Mouse (Mus musculus) intestine, embryonic 14.5 days (tissue): ENCODE measurements around the gene Rpusd3. TPM values are rescaled to one million over a fixed set of nuclear protein-coding genes. Genes with fewer than 3 reads are reported as not detected.

ENCODE experiments used
- ATAC-seq: fragments of 200-750 bp; cut with Nextera tagmentation; replicated peaks from 2 replicates; pipeline ENCODE4 v1.8.0; 2017; ENCODE audit warnings: low read depth, moderate number of reproducible peaks, moderate TSS enrichment, moderate library complexity; ENCODE audit not compliant: low FRiP score, low TSS enrichment
- DNase-seq: peaks from one replicate; pipeline ENCODE4 v3.0.0-alpha.2; 2018; ENCODE audit warnings: low spot score
- H3K27ac ChIP-seq: fragments of 300-500 bp; sonication (generic); 2 replicates; pipeline ENCODE4 v1.5.1; 2014; ENCODE audit warnings: low read depth, mild to moderate bottlenecking, control low read depth
- H3K27me3 ChIP-seq: fragments of 300-500 bp; sonication (generic); replicated peaks from 2 replicates; pipeline ENCODE4 v1.6.1; 2014; ENCODE audit warnings: low read length, control low read depth; ENCODE audit not compliant: control insufficient read depth, insufficient read depth
- H3K36me3 ChIP-seq: fragments of 300-500 bp; sonication (generic); 2 replicates; pipeline ENCODE4 v1.6.1; 2014; ENCODE audit warnings: low read length, control low read depth; ENCODE audit not compliant: control insufficient read depth, insufficient read depth
- H3K4me1 ChIP-seq: fragments of 300-500 bp; sonication (generic); replicated peaks from 2 replicates; pipeline ENCODE4 v1.6.1; 2014; ENCODE audit warnings: low read length, control low read depth, mixed read lengths; ENCODE audit not compliant: control insufficient read depth, insufficient read depth
- H3K4me2 ChIP-seq: fragments of 300-500 bp; sonication (generic); 2 replicates; pipeline ENCODE4 v1.6.1; 2014; ENCODE audit warnings: low read length
- H3K4me3 ChIP-seq: fragments of 300-500 bp; sonication (generic); 2 replicates; pipeline ENCODE4 v1.5.1; 2014; ENCODE audit warnings: low read depth, low read length, control low read depth, mixed read lengths
- H3K9ac ChIP-seq: fragments of 300-500 bp; sonication (generic); 2 replicates; pipeline ENCODE4 v1.6.1; 2014; ENCODE audit warnings: mild to moderate bottlenecking, low read length
- H3K9me3 ChIP-seq: fragments of 300-500 bp; sonication (generic); 2 replicates; pipeline ENCODE4 v1.6.1; 2016; ENCODE audit warnings: low read length, control low read depth; ENCODE audit not compliant: control insufficient read depth
- WGBS: fragments of 180-500 bp; shearing (Covaris S2); extraction: QIAGEN DNeasy Blood & Tissue Kit; methylation state at CpG from one replicate; pipeline ENCODE4 v1.1.7; 2014; 5-methylcytosine and 5-hydroxymethylcytosine counted together
- polyA plus RNA-seq: library from polyadenylated mRNA; unstranded; fragments of >200 nt; fragmentation: Nextera tagmentation; extraction: Ambion mirVana; gene quantifications from 2 replicates; pipeline ENCODE4 v1.2.1, GENCODE M21; 2014

Rpusd3 gene
- polyA plus RNA-seq, 1 experiment from 2014 or later, result 27.4 TPM

DNA sequence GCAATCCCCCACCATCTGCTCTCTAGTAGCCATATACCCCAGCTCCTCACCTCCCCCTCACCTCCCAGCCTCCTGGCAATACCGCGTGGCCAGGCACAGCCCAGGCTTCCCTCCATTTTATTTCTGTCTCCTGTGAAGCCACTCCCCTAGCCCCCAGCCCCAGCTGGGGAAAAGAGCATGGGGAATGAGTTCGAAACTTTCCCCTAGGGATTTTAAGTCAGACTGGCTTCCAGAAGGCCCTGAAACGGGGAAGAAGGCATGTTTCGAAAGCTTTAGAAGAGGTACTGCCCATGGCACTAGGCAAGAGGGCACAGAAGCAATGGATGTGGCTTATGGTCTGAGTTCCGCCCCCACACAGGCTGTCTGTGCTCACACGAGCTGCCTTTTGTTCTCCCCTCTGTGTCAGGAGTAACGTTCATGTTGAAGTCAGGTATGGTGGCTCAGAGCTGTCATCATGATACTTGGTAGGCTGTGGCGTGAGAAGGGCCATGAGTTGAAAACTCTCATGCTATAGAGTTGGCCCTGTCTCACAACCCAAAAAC lies 16.6 kb upstream of the Rpusd3 start, which contains the start of gene Cidec:
TSS of gene Cidec (minus strand) at position 97 of the 542 bp plus-strand sequence.
- ATAC-seq, result no peak
- no peaks in the 10 kb centered on the region for H3K9me3 ChIP-seq
- H3K27me3 ChIP-seq, result no peaks in the 10 kb centered on the region
- WGBS, result 80% methylated on average over 9 of the region's 9 CpGs
- H3K4me2 ChIP-seq, result no peak within 1 kb of the TSS
- no peaks in the 10 kb centered on the region for H3K36me3 ChIP-seq
- H3K4me1 ChIP-seq, result no peaks in the 10 kb centered on the region
- DNase-seq, result no peak
- H3K27ac ChIP-seq, result no peak within 1 kb of the TSS
- H3K9ac ChIP-seq, result no peak within 1 kb of the TSS
- H3K4me3 ChIP-seq, result no peak within 1 kb of the TSS

DNA sequence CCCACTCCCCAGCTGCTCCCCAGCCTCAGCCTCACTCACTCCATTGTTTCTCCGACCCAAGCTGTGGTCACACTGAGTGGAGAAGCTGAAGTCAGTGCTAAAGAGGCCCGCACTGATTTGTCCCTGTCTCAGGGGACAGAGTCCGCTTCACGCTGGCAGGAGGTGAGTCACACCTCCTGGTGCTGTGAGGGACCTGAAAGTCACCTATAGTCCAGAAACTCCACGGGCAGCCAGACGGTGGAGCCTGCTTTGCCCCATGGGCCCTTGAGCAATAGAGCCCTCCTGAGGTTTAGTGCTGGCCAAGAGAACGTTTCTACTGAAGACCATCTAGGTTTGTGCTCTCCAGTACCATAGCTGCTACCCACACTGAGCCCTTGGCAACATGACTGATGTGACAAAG lies 15.6 kb upstream of the Rpusd3 start:
- no peak overlapping the region for H3K4me3 ChIP-seq
- H3K27me3 ChIP-seq, result no peaks in the 10 kb centered on the region
- no peak for DNase-seq
- no peaks in the 10 kb centered on the region for H3K4me1 ChIP-seq
- no peak overlapping the region for H3K9ac ChIP-seq
- H3K4me2 ChIP-seq, result no peak overlapping the region
- H3K9me3 ChIP-seq, result no peaks in the 10 kb centered on the region
- H3K27ac ChIP-seq, result no peak overlapping the region
- H3K36me3 ChIP-seq, result no peaks in the 10 kb centered on the region
- ATAC-seq, result peak; percentile 77
- 76% methylated on average over 7 of the region's 7 CpGs for WGBS

DNA sequence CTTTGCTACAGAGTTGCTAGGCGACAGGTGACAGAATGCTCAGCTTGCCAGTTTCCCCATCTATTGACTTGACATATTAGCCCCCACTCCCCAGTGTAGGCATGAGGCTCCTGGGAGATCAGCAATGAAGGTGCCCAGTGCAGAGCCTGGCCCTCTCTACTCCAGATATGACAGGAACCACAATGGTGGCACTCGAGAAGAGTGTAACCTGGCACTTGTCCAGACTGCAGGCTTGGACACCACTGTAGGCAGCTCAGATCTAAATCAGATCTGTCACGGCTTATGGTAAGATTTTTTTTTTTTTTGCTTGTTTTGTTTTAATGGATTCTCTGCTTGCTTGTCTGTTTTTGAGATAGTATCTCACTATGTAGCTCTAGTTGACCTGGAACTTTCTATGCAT lies 14.5 kb upstream of the Rpusd3 start:
- no peak for ATAC-seq
- WGBS, result 82% methylated on average over 3 of the region's 3 CpGs
- H3K4me3 ChIP-seq, result no peak overlapping the region

DNA sequence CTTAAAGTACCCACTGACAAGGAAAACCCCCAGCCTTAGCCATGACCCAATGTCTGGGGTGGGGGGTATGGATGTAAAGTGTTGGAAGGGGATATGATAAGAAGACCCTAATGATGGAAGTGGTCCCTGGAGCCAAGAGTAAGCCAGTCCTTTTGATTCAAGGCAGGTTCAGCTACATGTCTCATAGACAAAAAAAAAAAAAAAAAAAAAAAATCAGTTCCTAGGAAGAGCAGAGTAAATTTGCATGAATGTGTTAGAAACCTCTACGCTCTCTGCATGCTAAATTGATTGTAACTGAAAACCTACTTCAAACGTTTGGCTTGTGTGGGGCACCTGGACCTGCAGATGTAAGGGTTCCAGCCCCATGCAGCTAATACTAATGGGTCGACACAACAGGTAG lies 12.7 kb upstream of the Rpusd3 start:
- Histone ChIP-seq H3K9ac (no peak overlapping the region), H3K9me3 (peaks cover 3% of the 10 kb centered on the region; the same call in 1 of the 2 replicates), H3K27ac (no peak overlapping the region), H3K36me3 (no peaks in the 10 kb centered on the region), H3K27me3 (no peaks in the 10 kb centered on the region), H3K4me1 (no peaks in the 10 kb centered on the region), H3K4me3 (no peak overlapping the region), H3K4me2 (no peak overlapping the region)
- no peak for DNase-seq
- no peak for ATAC-seq
- WGBS, result 67% methylated on average over 3 of the region's 3 CpGs

More for the DNA sequence above, 14.5 kb upstream of the Rpusd3 start:
- Histone ChIP-seq H3K9ac (no peak overlapping the region), H3K4me2 (no peak overlapping the region), H3K4me1 (no peaks in the 10 kb centered on the region), H3K9me3 (no peaks in the 10 kb centered on the region), H3K27ac (no peak overlapping the region), H3K27me3 (no peaks in the 10 kb centered on the region), H3K36me3 (no peaks in the 10 kb centered on the region)
- no peak for DNase-seq

DNA sequence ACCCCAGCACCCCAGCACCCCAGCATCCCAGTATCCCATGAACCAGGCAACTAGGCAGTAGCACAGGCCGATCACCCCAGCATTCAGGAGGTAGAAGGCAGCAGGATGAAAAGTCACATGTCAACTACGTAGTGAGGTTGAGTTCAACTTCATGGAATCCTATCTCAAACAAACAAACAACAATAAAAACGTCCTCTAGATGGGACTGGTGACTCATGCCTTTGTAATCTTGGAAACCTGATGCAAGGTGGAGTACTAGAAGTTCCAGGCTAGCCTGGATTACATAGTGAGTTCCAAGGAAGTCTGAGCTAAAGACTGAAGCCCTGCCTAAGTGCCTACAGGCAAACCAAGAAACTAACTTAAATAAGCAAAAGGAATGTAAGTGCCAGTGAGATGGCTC lies 11.7 kb upstream of the Rpusd3 start:
- Histone ChIP-seq H3K27ac (no peak overlapping the region), H3K9me3 (peaks cover 3% of the 10 kb centered on the region; the same call in 1 of the 2 replicates), H3K36me3 (no peaks in the 10 kb centered on the region), H3K9ac (no peak overlapping the region), H3K4me1 (no peaks in the 10 kb centered on the region), H3K4me3 (no peak overlapping the region), H3K4me2 (no peak overlapping the region), H3K27me3 (no peaks in the 10 kb centered on the region)
- WGBS, result 55% methylated on average over 3 of the region's 3 CpGs
- DNase-seq (no peak), ATAC-seq (no peak)

DNA sequence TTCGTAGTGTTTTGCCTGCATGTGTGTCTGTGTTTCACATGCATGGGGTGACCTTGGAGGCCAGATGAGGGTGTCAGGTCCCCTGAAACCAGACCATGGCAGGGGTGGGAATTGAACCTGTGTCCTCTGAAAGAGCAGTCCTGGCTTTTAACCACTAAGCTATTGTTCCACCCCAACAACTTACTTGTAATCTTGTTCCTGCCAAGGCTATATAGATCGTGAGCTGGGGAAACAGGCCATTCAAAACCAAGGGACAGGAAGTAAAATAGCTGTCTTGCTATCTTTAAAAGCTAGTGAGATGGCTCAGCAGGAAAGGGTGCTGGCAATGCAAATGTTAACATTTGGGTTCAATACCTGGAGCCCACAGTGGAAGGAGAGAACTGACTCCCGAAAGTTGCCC lies 10.8 kb upstream of the Rpusd3 start:
- 80% methylated on average over 3 of the region's 3 CpGs for WGBS

DNA sequence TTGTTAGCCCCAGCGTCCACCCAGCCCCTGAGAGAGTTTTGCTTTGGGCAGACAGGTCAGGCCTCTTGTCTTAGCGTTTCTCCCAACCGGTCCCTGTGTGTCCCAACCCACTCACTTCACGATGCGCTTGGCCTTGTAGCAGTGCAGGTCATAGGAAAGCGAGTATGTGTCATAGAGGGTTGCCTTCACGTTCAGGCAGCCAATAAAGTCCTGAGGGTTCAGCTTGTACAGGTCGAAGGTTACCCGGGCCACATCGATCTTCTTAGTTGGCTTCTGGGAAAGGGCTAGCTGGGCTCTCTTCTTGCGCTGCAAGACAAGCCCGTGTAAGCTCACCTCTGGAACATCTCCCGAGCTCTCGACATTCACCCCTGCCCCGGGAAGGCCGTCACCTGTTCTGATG lies 8.9 kb upstream of the Rpusd3 start:
- H3K27me3 ChIP-seq, result no peaks in the 10 kb centered on the region
- H3K4me1 ChIP-seq, result no peaks in the 10 kb centered on the region
- 88% methylated on average over 16 of the region's 16 CpGs for WGBS
- H3K9me3 ChIP-seq, result peaks cover 3% of the 10 kb centered on the region; the same call in 1 of the 2 replicates
- no peak overlapping the region for H3K4me2 ChIP-seq
- no peak overlapping the region for H3K4me3 ChIP-seq
- H3K9ac ChIP-seq, result no peak overlapping the region
- no peak overlapping the region for H3K27ac ChIP-seq
- no peak for ATAC-seq
- H3K36me3 ChIP-seq, result no peaks in the 10 kb centered on the region
- no peak for DNase-seq

More for the DNA sequence above, 10.8 kb upstream of the Rpusd3 start:
- ATAC-seq (no peak), DNase-seq (no peak)
- Histone ChIP-seq H3K9me3 (peaks cover 3% of the 10 kb centered on the region; the same call in 1 of the 2 replicates), H3K27me3 (no peaks in the 10 kb centered on the region), H3K36me3 (no peaks in the 10 kb centered on the region), H3K27ac (no peak overlapping the region), H3K4me1 (no peaks in the 10 kb centered on the region), H3K9ac (no peak overlapping the region), H3K4me3 (no peak overlapping the region), H3K4me2 (no peak overlapping the region)

DNA sequence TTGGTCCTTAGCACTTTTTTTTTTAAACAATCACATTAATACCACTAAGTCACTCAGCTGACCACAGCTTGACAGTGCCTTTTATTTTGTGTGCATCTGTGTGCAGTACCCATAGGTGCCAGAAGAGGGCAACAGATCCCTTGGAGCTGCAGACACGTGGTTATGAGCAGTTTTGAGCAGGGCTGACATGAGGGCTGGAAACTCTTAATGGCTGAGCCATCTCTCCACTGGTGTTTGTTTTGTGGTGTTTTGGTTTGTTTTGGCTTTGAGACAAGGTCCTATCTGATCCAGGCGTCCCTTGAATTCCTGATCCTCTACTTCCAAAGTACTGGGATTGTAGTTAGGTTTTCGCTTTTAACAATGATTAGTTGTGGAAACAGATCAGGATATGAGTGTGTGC lies 8.3 kb upstream of the Rpusd3 start:
- Histone ChIP-seq H3K4me3 (no peak overlapping the region), H3K9me3 (peaks cover 3% of the 10 kb centered on the region; the same call in 1 of the 2 replicates), H3K27me3 (no peaks in the 10 kb centered on the region), H3K9ac (no peak overlapping the region), H3K36me3 (no peaks in the 10 kb centered on the region), H3K4me1 (no peaks in the 10 kb centered on the region), H3K4me2 (no peak overlapping the region), H3K27ac (no peak overlapping the region)
- DNase-seq (peak; percentile 76), ATAC-seq (no peak)
- WGBS, result 63% methylated on average over 3 of the region's 3 CpGs

DNA sequence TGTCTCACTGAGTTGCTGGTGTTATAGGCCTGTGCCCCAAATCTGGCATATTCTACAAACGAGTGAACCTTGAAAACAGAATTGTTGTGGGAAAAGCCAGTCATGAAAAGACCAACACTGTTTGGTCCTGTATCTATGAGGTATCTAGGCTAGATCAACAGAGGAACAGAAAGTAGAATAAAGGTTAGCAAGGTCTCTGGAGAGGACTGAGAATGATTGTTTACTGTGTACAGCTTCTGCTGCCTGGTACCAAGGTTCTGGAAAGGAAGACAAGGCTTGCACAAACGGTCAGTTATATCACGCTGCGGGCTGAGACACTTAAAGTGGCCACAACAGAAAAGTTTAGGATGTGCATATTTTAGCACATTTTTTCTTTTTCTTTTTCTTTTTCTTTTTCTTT lies 7.6 kb upstream of the Rpusd3 start:
- ATAC-seq (no peak), DNase-seq (no peak)
- WGBS, result 90% methylated on average over 4 of the region's 4 CpGs
- Histone ChIP-seq H3K9me3 (peaks cover 3% of the 10 kb centered on the region; the same call in 1 of the 2 replicates), H3K9ac (no peak overlapping the region), H3K36me3 (no peaks in the 10 kb centered on the region), H3K4me1 (no peaks in the 10 kb centered on the region), H3K4me2 (no peak overlapping the region), H3K4me3 (no peak overlapping the region), H3K27ac (no peak overlapping the region), H3K27me3 (no peaks in the 10 kb centered on the region)
